Mouse (Mus musculus): ENCODE results near the gene Scgb1b18.
"Not testable (repeated sequence)": the region's sequence is repeated elsewhere in the genome, so short reads cannot be mapped to it uniquely, and the experiment has no call there.

Gene Scgb1b18

DNA sequence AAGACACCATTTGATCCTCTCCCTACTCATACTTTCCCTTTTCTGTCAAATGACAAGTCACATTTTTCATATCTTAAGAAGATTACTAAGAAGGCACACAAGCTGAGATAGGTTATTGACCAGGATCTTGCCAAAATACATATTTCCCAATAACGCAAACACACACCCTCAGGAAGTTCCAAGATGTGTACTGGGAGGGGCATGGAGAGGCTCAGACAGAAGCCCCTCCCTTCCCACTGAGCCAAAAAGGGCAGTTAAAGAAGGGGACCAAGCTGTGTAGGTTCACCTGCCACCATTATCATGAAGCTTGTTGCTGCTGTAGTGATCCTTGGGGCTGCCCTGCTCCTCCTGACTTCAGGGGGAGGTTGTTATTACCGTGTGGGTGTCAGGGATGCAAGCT, at the start of gene Scgb1b18:
TSS of gene Scgb1b18 (plus strand) at position 301 of the 400 bp plus-strand sequence.
- in situ Hi-C loops (cut with MboI; ENCODE audit: low pct_unique_long_range_greater_than_20kb in 1 of 2, low sequenced_read_pairs in 2 of 2, unreplicated experiment in 1 of 2), result not testable (repeated sequence)

DNA sequence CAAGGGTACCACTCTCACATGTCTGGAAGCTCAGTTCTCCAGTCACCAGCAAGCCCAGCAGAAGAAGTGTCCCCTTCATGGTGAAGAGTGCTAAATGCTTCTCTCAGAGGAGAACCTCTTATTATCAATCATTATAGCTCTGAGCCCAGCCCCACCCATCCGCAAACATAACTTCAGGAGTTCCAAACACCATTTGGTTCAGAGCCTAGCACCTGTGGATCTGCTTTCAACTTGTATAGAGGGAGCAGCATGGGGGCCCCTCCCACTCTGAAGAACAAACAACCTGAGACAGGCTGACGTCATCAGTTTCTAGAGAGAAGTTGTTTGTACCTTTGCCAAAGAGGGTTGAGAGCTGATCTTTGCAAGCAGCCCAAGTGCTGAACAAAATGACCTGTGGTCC, 11.6 kb upstream of the Scgb1b18 start, which contains the start of gene Scgb2b18:
TSS of gene Scgb2b18 (minus strand) at position 101 of the 400 bp plus-strand sequence.
- in situ Hi-C loops (cut with MboI; ENCODE audit: low pct_unique_long_range_greater_than_20kb in 1 of 2, low sequenced_read_pairs in 2 of 2, unreplicated experiment in 1 of 2), result not testable (repeated sequence)

Data from mouse embryonic stem cell (cell line).